Mouse (Mus musculus): ENCODE measurements at regions not wholly inside any gene's neighbourhood (a gene's known extent, or its start where the extent isn't known, plus 50 kb on each side); places are given as distances from the start of the nearest gene placed in this dataset.
"Not testable (repeated sequence)": the region's sequence is repeated elsewhere in the genome, so short reads cannot be mapped to it uniquely, and the experiment has no call there.

DNA sequence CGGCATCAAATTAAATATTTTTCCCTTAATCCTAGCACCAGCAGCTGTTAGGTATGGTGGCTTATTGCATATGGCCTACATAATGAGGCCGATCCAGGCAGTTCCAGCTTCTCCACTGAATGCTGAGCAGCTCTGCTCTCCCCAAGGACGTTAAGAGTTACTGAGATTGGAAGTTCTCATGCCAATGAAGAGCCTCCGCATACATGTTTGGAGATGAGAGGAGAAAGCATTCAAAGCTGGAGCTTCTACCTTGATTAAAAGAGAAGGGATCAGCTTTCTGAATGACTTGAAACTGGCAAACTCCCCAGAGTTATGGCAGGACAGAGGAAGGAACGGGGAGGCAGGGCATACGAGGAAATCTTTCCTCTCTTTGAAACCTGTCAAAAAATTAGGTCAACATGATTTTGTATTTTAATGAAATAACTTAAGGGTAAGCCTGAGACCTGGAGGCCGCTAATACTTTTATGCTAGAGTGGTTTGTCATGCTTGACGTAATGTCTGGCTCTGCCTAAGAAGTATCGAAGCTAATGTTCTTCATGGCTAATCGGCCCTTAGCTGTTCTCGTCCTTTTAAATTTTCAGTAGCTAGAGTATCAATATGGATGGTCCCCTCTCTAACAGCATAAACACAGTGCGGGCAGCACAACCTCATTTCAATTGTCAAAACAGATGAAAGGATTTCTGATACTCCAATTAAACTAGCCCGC is 489.0 kb upstream of the Stxbp6 start:
- Histone ChIP-seq H3K36me3 (no peaks in the 10 kb centered on the region), H3K4me2 (replicated peaks) (no peak overlapping the region), H3K9ac (replicated peaks) (no peak overlapping the region), H3K4me3 (no peak overlapping the region), H3K9me3 (no peaks in the 10 kb centered on the region), H3K4me1 (peaks cover 33% of the 10 kb centered on the region), H3K27me3 (no peaks in the 10 kb centered on the region), H3K27ac (replicated peaks) (no peak overlapping the region)
- peak; percentile 72 for ATAC-seq (replicated peaks)
- 52% methylated on average over 13 of the region's 13 CpGs for WGBS

- Histone ChIP-seq H3K9ac (replicated peaks) (no peak overlapping the region), H3K4me3 (no peak overlapping the region), H3K4me1 (peaks cover 33% of the 10 kb centered on the region), H3K27ac (replicated peaks) (no peak overlapping the region), H3K4me2 (replicated peaks) (no peak overlapping the region), H3K36me3 (no peaks in the 10 kb centered on the region), H3K27me3 (no peaks in the 10 kb centered on the region), H3K9me3 (no peaks in the 10 kb centered on the region)
- WGBS: 18% methylated on average over 1 of the region's 1 CpGs
- ATAC-seq (replicated peaks): no peak
Measured at GRCm38 (mm10) chr12:45562637-45563220, 488.2 kb upstream of the Stxbp6 start.

GRCm38 (mm10) chr12:45561889-45562288 is 487.4 kb upstream of the Stxbp6 start:
- ATAC-seq (replicated peaks): peak; percentile 73
- Histone ChIP-seq H3K4me1 (peaks cover 33% of the 10 kb centered on the region), H3K27me3 (no peaks in the 10 kb centered on the region), H3K9ac (replicated peaks) (0 out of 2 replicates have a peak overlapping the region, but pooled peaks have one; percentile 22), H3K4me2 (replicated peaks) (no peak overlapping the region), H3K4me3 (no peak overlapping the region), H3K36me3 (no peaks in the 10 kb centered on the region), H3K9me3 (no peaks in the 10 kb centered on the region), H3K27ac (replicated peaks) (peak overlapping the region; percentile 43; the same call in 1 of the 2 replicates)
- WGBS: 13% methylated on average over 11 of the region's 11 CpGs

GRCm38 (mm10) chr12:45561362-45561761 is 486.9 kb upstream of the Stxbp6 start:
- no peaks in the 10 kb centered on the region for H3K36me3 ChIP-seq
- no peak overlapping the region for H3K9ac ChIP-seq (replicated peaks)
- no peak overlapping the region for H3K4me2 ChIP-seq (replicated peaks)
- peaks cover 33% of the 10 kb centered on the region for H3K4me1 ChIP-seq
- no peak overlapping the region for H3K4me3 ChIP-seq
- ATAC-seq (replicated peaks): peak; percentile 53
- H3K27me3 ChIP-seq: no peaks in the 10 kb centered on the region
- no peaks in the 10 kb centered on the region for H3K9me3 ChIP-seq
- H3K27ac ChIP-seq (replicated peaks): no peak overlapping the region
- WGBS: 30% methylated on average over 1 of the region's 1 CpGs

GRCm38 (mm10) chr12:45549906-45550305 is 475.4 kb upstream of the Stxbp6 start:
- not testable (repeated sequence) for H3K4me3 ChIP-seq; H3K9me3 ChIP-seq; H3K36me3 ChIP-seq; H3K27ac ChIP-seq (replicated peaks); H3K27me3 ChIP-seq; H3K9ac ChIP-seq (replicated peaks); ATAC-seq (replicated peaks); H3K4me2 ChIP-seq (replicated peaks); H3K4me1 ChIP-seq
- WGBS: 83% methylated on average over 5 of the region's 5 CpGs

DNA sequence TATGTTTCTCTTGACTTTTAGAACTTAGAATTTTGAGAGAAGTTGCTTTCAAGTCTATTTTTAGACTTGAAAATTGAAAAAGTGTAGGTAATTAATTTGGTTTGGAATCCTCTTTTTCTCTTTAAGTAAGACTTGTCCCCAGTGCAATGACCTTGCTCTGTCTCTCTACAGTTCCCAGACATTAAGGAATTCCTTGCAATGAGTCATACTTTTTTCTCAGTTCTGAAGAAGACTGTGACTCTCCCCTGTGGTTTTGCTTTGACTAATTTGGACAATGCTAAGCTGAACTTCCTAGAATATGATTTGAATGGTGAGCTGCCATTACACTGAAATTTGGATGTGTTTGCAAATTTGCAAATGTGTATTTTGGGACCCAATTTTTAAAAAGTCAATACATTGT is 445.0 kb upstream of the Stxbp6 start:
- ATAC-seq (replicated peaks): no peak
- Histone ChIP-seq H3K27me3 (no peaks in the 10 kb centered on the region), H3K27ac (replicated peaks) (no peak overlapping the region), H3K4me1 (no peaks in the 10 kb centered on the region), H3K36me3 (no peaks in the 10 kb centered on the region), H3K4me2 (replicated peaks) (no peak overlapping the region), H3K4me3 (no peak overlapping the region), H3K9ac (replicated peaks) (no peak overlapping the region), H3K9me3 (no peaks in the 10 kb centered on the region)

DNA sequence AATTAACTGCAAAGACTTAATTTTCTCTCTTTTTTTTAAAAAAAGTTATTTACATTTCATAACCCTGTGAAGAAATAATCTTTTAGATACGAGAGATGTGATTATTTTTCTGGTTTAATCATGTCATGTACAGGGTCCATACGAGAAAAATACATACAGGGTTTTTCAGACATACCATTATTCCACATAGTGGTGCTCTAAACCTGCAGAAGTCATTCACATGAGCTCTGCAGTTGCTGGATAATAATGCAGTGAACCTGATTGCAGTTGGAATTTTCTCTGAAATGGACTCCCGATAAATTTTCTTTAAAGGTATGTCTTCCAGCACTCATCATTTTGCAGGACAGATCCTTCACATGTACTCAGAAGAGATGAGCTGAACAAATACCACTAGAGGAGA is 439.9 kb upstream of the Stxbp6 start:
- Histone ChIP-seq H3K27me3 (no peaks in the 10 kb centered on the region), H3K4me1 (no peaks in the 10 kb centered on the region), H3K9ac (replicated peaks) (no peak overlapping the region), H3K4me2 (replicated peaks) (no peak overlapping the region), H3K36me3 (no peaks in the 10 kb centered on the region), H3K4me3 (no peak overlapping the region), H3K27ac (replicated peaks) (no peak overlapping the region), H3K9me3 (no peaks in the 10 kb centered on the region)
- no peak for ATAC-seq (replicated peaks)
- WGBS: 79% methylated on average over 3 of the region's 3 CpGs

DNA sequence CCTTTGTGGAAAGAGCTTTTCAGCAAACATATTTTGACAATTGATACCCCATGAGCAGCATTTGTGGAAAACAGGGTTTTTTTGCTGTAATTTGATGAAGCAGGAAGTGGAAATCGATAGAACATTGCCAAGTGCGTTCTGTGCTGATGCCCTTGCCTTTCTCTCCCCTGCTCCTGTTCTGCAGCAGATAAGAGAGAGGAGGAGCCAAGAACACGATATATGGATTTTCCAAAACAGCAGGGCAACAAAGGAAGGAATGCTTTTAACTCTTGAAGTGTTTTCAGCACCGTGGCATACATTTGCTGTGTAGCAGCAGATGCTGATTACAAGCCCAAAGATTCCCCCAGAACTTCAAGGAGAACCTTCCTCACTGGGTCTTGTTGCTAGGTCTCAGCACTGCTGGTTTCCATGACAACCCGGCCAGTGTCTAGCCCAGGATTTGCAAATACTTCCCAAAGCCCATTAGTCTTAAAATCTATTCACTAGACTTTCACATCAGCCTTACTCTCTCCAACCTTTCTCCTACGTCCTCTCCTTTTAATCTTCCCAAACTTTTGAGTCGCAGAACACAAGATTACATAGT is 433.0 kb upstream of the Stxbp6 start:
- ATAC-seq (replicated peaks): no peak
- H3K27me3 ChIP-seq: no peaks in the 10 kb centered on the region
- H3K4me1 ChIP-seq: no peaks in the 10 kb centered on the region
- no peak overlapping the region for H3K4me3 ChIP-seq
- no peak overlapping the region for H3K27ac ChIP-seq (replicated peaks)
- H3K4me2 ChIP-seq (replicated peaks): no peak overlapping the region
- no peak overlapping the region for H3K9ac ChIP-seq (replicated peaks)
- H3K9me3 ChIP-seq: no peaks in the 10 kb centered on the region
- WGBS: 40% methylated on average over 7 of the region's 7 CpGs
- no peaks in the 10 kb centered on the region for H3K36me3 ChIP-seq

- H3K4me1 ChIP-seq: peaks cover 7% of the 10 kb centered on the region
- no peak overlapping the region for H3K9ac ChIP-seq (replicated peaks)
- H3K27ac ChIP-seq (replicated peaks): no peak overlapping the region
- peak; percentile 53; the same call in 1 of the 2 replicates for ATAC-seq (replicated peaks)
- 27% methylated on average over 6 of the region's 6 CpGs for WGBS
- H3K27me3 ChIP-seq: no peaks in the 10 kb centered on the region
- no peaks in the 10 kb centered on the region for H3K36me3 ChIP-seq
- H3K9me3 ChIP-seq: no peaks in the 10 kb centered on the region
- no peak overlapping the region for H3K4me3 ChIP-seq
- H3K4me2 ChIP-seq (replicated peaks): no peak overlapping the region
Measured at GRCm38 (mm10) chr12:45499834-45500233, 425.3 kb upstream of the Stxbp6 start.

DNA sequence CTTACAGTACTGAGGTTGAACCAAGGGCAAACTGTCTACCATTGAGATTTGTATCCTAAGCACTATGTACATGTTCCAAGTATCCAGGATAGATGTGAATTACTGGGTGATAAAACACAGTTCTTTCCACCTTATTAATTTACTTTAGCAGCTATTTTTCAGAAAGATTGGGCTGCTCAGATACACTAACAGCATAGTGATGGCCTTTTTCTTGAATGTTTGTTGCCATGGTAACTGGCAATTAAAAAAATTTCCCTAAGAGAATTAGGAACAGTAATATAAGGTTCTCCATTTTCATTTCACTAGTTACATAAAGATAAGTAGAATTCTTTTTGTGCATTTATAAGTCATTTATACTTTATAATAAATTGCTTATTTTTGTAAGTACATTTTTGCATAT is 423.7 kb upstream of the Stxbp6 start:
- H3K27me3 ChIP-seq: no peaks in the 10 kb centered on the region
- H3K4me3 ChIP-seq: no peak overlapping the region
- peaks cover 7% of the 10 kb centered on the region for H3K4me1 ChIP-seq
- H3K4me2 ChIP-seq (replicated peaks): no peak overlapping the region
- H3K36me3 ChIP-seq: no peaks in the 10 kb centered on the region
- H3K9me3 ChIP-seq: no peaks in the 10 kb centered on the region
- H3K27ac ChIP-seq (replicated peaks): no peak overlapping the region
- no peak overlapping the region for H3K9ac ChIP-seq (replicated peaks)
- ATAC-seq (replicated peaks): 0 out of 2 replicates have a peak, but pooled peaks have one; percentile 35

- 74% methylated on average over 1 of the region's 1 CpGs for WGBS
- H3K27me3 ChIP-seq: no peaks in the 10 kb centered on the region
- no peak overlapping the region for H3K4me2 ChIP-seq (replicated peaks)
- H3K9me3 ChIP-seq: no peaks in the 10 kb centered on the region
- H3K4me1 ChIP-seq: no peaks in the 10 kb centered on the region
- no peak overlapping the region for H3K27ac ChIP-seq (replicated peaks)
- H3K36me3 ChIP-seq: no peaks in the 10 kb centered on the region
- no peak for ATAC-seq (replicated peaks)
- no peak overlapping the region for H3K4me3 ChIP-seq
- H3K9ac ChIP-seq (replicated peaks): no peak overlapping the region
Measured at GRCm38 (mm10) chr12:45489029-45489428, 414.5 kb upstream of the Stxbp6 start.

DNA sequence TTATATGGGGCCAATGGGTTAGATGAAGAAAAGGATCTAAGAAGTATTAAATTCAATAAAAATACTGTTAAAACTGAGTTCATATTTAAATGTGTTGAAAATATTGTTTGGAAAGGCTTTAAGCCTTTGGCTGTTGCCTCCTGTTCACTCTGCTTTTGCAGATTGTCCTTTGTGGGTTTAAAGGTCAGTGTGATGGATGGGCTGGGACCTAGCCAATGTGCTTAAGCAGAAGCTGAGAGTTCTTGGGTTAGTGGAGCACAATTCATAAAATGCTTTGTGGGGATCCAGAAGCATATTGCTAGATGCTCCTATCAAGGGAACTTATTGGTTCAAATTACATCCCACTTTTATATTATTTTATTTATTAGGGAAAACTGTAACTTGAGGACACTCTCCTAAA is 402.4 kb upstream of the Stxbp6 start:
- H3K27me3 ChIP-seq: no peaks in the 10 kb centered on the region
- no peak overlapping the region for H3K9ac ChIP-seq (replicated peaks)
- no peak overlapping the region for H3K4me2 ChIP-seq (replicated peaks)
- no peaks in the 10 kb centered on the region for H3K36me3 ChIP-seq
- H3K9me3 ChIP-seq: no peaks in the 10 kb centered on the region
- no peak overlapping the region for H3K4me3 ChIP-seq
- ATAC-seq (replicated peaks): no peak
- H3K4me1 ChIP-seq: no peaks in the 10 kb centered on the region
- H3K27ac ChIP-seq (replicated peaks): no peak overlapping the region

GRCm38 (mm10) chr12:45468093-45468492 is 393.6 kb upstream of the Stxbp6 start:
- no peak overlapping the region for H3K4me2 ChIP-seq (replicated peaks)
- no peaks in the 10 kb centered on the region for H3K36me3 ChIP-seq
- H3K4me3 ChIP-seq: no peak overlapping the region
- no peaks in the 10 kb centered on the region for H3K9me3 ChIP-seq
- 71% methylated on average over 3 of the region's 3 CpGs for whole genome bisulfite sequencing
- no peak overlapping the region for H3K9ac ChIP-seq (replicated peaks)
- no peak for ATAC-seq (replicated peaks)
- H3K4me1 ChIP-seq: peaks cover 12% of the 10 kb centered on the region
- no peaks in the 10 kb centered on the region for H3K27me3 ChIP-seq
- H3K27ac ChIP-seq (replicated peaks): no peak overlapping the region

Data from forebrain, embryonic 15.5 days (tissue).